Mouse (Mus musculus) erythroblast, embryonic 14.5 days (primary cell): ENCODE results near the gene Cog2.

ENCODE experiments used
- GATA1 ChIP-seq: IDR thresholded peaks from 2 replicates; pipeline ENCODE4 v1.6.1; 2012; ENCODE audit warnings: low read length, inconsistent platforms, mixed read lengths
- TAL1 ChIP-seq: IDR thresholded peaks from 3 replicates; pipeline ENCODE4 v1.6.1; 2012; ENCODE audit warnings: low read length, inconsistent platforms, mixed read lengths

DNA sequence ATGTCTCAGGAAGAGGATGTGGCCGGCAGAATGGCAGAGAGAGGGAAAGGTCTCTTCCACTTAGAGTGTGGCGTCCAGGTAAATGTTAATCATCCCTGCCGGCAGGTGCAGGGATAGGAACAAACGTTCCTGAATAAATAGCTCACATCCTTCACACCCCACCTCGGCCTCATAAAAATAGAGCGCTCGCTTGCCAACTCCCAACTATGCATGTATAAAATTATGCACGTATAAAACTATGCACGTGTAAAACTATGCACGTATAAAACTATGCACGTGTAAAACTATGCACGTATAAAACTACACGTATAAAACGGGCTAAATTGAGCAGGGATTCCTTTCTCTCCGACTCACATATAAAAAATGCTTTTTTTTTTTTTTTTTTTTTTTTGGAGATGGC lies 25.6 kb upstream of the Cog2 start:
- no peak for TF ChIP-seq GATA1
- TF ChIP-seq TAL1 = no peak
